Mouse (Mus musculus) mammary gland, adult 2 months (tissue): ENCODE results near the gene Pde4c. TPM values are rescaled to one million over a fixed set of nuclear protein-coding genes. Genes with fewer than 3 reads are reported as not detected.

Source experiments
- polyA plus RNA-seq: library from polyadenylated mRNA; depleted of rRNA; stranded (reverse); fragments of >200 nt; gene quantifications from 2 replicates; pipeline ENCODE4 v1.2.3, GENCODE M21; 2012; ENCODE audit warnings: low replicate concordance; rRNA removed

Gene Pde4c
- polyA plus RNA-seq: 5.5 and 6.5 TPM in 2 replicates

DNA sequence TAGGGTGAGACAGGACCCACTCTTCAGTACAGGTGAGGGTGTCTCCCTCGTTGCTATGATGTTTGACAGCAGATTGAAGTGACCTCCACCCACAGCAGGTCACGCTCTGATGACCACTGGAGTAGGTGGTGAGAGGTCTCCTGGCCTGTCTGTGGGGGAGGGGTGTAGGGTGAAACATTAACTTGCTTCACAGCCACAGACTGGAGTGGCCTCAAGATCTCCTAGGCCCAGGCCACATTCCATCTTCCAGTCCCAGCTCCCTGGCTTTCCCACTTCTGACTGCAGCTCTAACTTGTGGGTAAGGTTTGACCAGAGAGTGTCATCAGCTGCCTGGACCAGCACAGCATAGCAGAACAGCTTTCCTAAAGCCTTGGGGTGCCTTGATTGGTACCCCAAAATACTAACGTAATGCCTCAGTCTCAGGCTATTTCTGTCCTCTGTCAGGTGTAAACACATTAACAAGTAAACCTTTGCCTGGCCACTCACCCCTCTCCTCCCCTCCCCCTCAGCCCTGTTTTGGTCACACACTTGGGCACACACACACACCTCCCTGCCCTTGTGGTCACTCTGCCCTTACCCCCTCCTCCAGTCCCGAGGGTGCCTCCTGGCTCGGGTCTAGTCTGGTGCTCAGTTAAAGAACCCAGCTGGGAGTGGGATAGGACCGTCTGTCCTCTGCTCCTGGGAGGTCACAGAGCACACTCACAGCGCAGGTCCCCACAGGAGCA is at the start of gene Pde4c:
Pde4c (plus strand) TSS at position 235 of the 725 bp plus-strand sequence.

GRCm38 (mm10) chr8:70698310-70699109 is 25.0 kb upstream of the Pde4c start, which contains the start of gene Jund:
Jund (plus strand) TSS chr8:70698949.

GRCm38 (mm10) chr8:70703287-70703686 is 20.2 kb upstream of the Pde4c start, which contains the start of gene Iqcn:
Iqcn (plus strand) TSS chr8:70703457.

DNA sequence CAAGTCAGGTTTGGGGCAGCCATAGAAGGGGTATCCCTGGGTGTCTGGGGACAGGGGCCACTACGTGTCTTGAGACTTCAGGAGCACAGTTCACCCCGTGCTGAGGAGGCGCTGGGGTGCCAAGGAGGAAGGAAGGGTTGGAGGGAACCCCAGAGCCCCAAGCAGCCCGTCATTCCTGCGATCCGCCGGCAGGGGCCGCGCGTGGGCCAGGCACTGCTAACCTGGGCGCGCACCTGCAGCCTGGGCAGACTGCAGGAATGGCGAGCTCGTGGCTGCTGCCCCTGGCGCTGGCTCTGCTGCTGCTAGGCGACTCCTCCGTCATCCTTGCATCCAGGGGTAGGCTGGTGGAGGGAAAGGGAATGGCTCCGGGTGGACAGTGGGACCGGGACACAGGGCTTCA is 5.2 kb upstream of the Pde4c start, which contains the start of gene Gm3336:
Gm3336 (plus strand) TSS at position 247 of the 400 bp plus-strand sequence.

DNA sequence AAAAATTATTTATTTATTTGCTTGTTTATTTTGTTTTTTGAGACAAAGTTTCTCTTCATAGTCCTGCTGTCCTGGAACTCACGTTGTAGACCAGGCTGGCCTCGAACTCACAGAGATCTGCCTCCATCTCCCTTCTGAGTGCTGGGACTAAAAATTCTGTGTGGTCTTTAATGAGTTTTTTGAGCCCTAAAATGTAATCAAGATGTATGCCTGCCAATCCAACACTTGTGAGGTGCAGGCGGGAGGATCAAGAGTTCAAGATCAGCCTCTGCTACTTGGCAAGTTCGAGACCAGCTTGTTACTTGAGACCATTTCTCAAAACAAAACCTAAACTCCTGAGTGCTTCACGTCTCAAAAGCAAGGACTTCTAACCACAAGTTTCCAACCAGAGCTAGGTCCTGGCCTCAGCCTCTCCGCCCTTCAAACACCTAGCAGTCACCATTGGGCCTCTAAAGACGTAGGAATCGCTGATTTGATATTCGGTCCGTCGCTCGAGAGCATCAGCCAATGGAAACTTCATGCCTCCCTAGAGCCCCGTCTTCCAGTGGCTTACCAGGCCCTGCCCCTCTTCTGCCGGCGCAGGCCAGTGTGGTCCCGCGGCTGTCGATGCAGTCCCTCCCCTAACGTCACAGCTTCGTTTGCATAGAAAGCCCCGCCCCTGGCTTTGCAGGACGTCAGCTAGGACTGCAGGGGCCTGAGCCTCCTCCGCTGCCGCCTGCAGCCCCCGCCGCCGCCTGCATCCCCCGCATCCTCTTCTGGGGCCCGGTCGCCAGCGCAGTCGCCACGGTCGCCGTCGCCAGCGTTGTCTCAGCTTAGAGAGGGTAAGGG is 30.7 kb downstream of the Pde4c start, which contains the start of gene Rab3a:
Rab3a (plus strand) TSS at position 637 of the 828 bp plus-strand sequence.

GRCm38 (mm10) chr8:70760775-70761406 is 37.4 kb downstream of the Pde4c start, which contains the start of gene Mpv17l2:
Mpv17l2 (minus strand) TSS chr8:70760946.

GRCm38 (mm10) chr8:70776496-70777444 is 53.2 kb downstream of the Pde4c start, which contains the start of gene Pik3r2:
Pik3r2 (minus strand) TSS chr8:70776713.

Other genes starting within 250 kb of the Pde4c start
- gene Klhl26, start 246.8 kb upstream of the Pde4c start, polyA plus RNA-seq: 53.4 and 80.6 TPM in 2 replicates
- gene Tmem59l, start 236.4 kb upstream of the Pde4c start, polyA plus RNA-seq: 0.42 and 0.50 TPM in 2 replicates
- 5.2 and 5.7 TPM in 2 replicates for gene Crlf1, start 230.6 kb upstream of the Pde4c start, polyA plus RNA-seq
- gene Rex1bd, start 217.0 kb upstream of the Pde4c start, polyA plus RNA-seq: 240 and 366 TPM in 2 replicates
- 371 and 768 TPM in 2 replicates for gene Uba52, start 212.9 kb upstream of the Pde4c start, polyA plus RNA-seq
- 331 and 487 TPM in 2 replicates for gene Fkbp8, start 196.0 kb upstream of the Pde4c start, polyA plus RNA-seq
- 82.7 and 119 TPM in 2 replicates for gene Kxd1, start 195.8 kb upstream of the Pde4c start, polyA plus RNA-seq
- gene Ell, start 184.3 kb upstream of the Pde4c start, polyA plus RNA-seq: 29.0 and 40.3 TPM in 2 replicates
- gene Isyna1, start 129.3 kb upstream of the Pde4c start, polyA plus RNA-seq: 107 and 194 TPM in 2 replicates
- gene Ssbp4, start 114.8 kb upstream of the Pde4c start, polyA plus RNA-seq: 143 and 413 TPM in 2 replicates
- 23.8 and 34.0 TPM in 2 replicates for gene Lrrc25, start 107.6 kb upstream of the Pde4c start, polyA plus RNA-seq
- 1.3 and 4.8 TPM in 2 replicates for gene Gdf15, start 91.3 kb upstream of the Pde4c start, polyA plus RNA-seq
- 36.5 and 50.6 TPM in 2 replicates for gene Pgpep1, start 63.3 kb upstream of the Pde4c start, polyA plus RNA-seq
- 62.1 and 102 TPM in 2 replicates for gene Lsm4, start 50.5 kb upstream of the Pde4c start, polyA plus RNA-seq
- gene Jund, start 24.8 kb upstream of the Pde4c start, polyA plus RNA-seq: 185 and 938 TPM in 2 replicates
- gene Iqcn, start 20.3 kb upstream of the Pde4c start, polyA plus RNA-seq: 0.03 and 0.04 TPM in 2 replicates
- gene Gm3336, start 5.2 kb upstream of the Pde4c start, polyA plus RNA-seq: 0.20 and 0.50 TPM in 2 replicates
- gene Rab3a, start 31.0 kb downstream of the Pde4c start, polyA plus RNA-seq: 32.7 and 43.5 TPM in 2 replicates
- 69.3 and 175 TPM in 2 replicates for gene Mpv17l2, start 37.2 kb downstream of the Pde4c start, polyA plus RNA-seq
- gene Pik3r2, start 53.0 kb downstream of the Pde4c start, polyA plus RNA-seq: 149 and 256 TPM in 2 replicates
- 90.3 and 270 TPM in 2 replicates for gene Mast3, start 81.3 kb downstream of the Pde4c start, polyA plus RNA-seq
- 2.4 and 4.3 TPM in 2 replicates for gene Il12rb1, start 84.7 kb downstream of the Pde4c start, polyA plus RNA-seq
- 47.5 and 97.3 TPM in 2 replicates for gene Arrdc2, start 116.0 kb downstream of the Pde4c start, polyA plus RNA-seq
- gene Kcnn1, start 139.5 kb downstream of the Pde4c start, polyA plus RNA-seq: 12.7 and 19.0 TPM in 2 replicates
- 38.1 and 57.1 TPM in 2 replicates for gene Ccdc124, start 150.2 kb downstream of the Pde4c start, polyA plus RNA-seq
- gene Slc5a5, start 169.0 kb downstream of the Pde4c start, polyA plus RNA-seq: 118 and 221 TPM in 2 replicates
- 5,038 and 8,367 TPM in 2 replicates for gene Rpl18a, start 173.7 kb downstream of the Pde4c start, polyA plus RNA-seq
- gene Map1s, start 182.2 kb downstream of the Pde4c start, polyA plus RNA-seq: 52.8 and 110 TPM in 2 replicates